Mouse (Mus musculus) cerebral cortex, adult 2 months (tissue): ENCODE measurements around the gene Phldb1.

ENCODE experiments used
- WGBS: fragments of 180-500 bp; shearing (Covaris S2); methylation state at CpG from one replicate; pipeline ENCODE4 v1.1.7; 2018; 5-methylcytosine and 5-hydroxymethylcytosine counted together

Phldb1 gene

GRCm38 (mm10) chr9:44708925-44709324 lies 26.1 kb downstream of the Phldb1 start:
- 27% methylated on average over 6 of the region's 6 CpGs for WGBS

- WGBS = 24% methylated on average over 24 of the region's 24 CpGs
Observed at GRCm38 (mm10) chr9:44708429-44708765, 26.6 kb downstream of the Phldb1 start.

- WGBS = 46% methylated on average over 28 of the region's 28 CpGs
Observed at GRCm38 (mm10) chr9:44707749-44708428, 27.1 kb downstream of the Phldb1 start.

- 79% methylated on average over 5 of the region's 5 CpGs for WGBS
Observed at GRCm38 (mm10) chr9:44699730-44700129, 35.3 kb downstream of the Phldb1 start.

- WGBS = 84% methylated on average over 10 of the region's 10 CpGs
Observed at GRCm38 (mm10) chr9:44699196-44699595, 35.8 kb downstream of the Phldb1 start.

GRCm38 (mm10) chr9:44697866-44698265 lies 37.1 kb downstream of the Phldb1 start:
- 91% methylated on average over 16 of the region's 16 CpGs for WGBS

GRCm38 (mm10) chr9:44693071-44693470 lies 41.9 kb downstream of the Phldb1 start:
- 60% methylated on average over 11 of the region's 11 CpGs for WGBS

- WGBS = 28% methylated on average over 21 of the region's 21 CpGs
Observed at GRCm38 (mm10) chr9:44691671-44692520, 43.1 kb downstream of the Phldb1 start.

GRCm38 (mm10) chr9:44690641-44691040 lies 44.4 kb downstream of the Phldb1 start:
- 45% methylated on average over 7 of the region's 7 CpGs for WGBS

GRCm38 (mm10) chr9:44688013-44688412 lies 47.0 kb downstream of the Phldb1 start:
- 88% methylated on average over 9 of the region's 9 CpGs for WGBS

GRCm38 (mm10) chr9:44686638-44687037 lies 48.4 kb downstream of the Phldb1 start:
- WGBS = 57% methylated on average over 5 of the region's 5 CpGs

GRCm38 (mm10) chr9:44685346-44686330 lies 49.4 kb downstream of the Phldb1 start:
- 38% methylated on average over 14 of the region's 14 CpGs for WGBS

- 88% methylated on average over 8 of the region's 8 CpGs for WGBS
Observed at GRCm38 (mm10) chr9:44683046-44683445, 52.0 kb downstream of the Phldb1 start.

- 75% methylated on average over 5 of the region's 5 CpGs for WGBS
Observed at GRCm38 (mm10) chr9:44679565-44679964, 55.4 kb downstream of the Phldb1 start.

- 86% methylated on average over 2 of the region's 2 CpGs for WGBS
Observed at GRCm38 (mm10) chr9:44678288-44678871, 56.6 kb downstream of the Phldb1 start.

- WGBS = 84% methylated on average over 3 of the region's 3 CpGs
Observed at GRCm38 (mm10) chr9:44673005-44673404, 62.0 kb downstream of the Phldb1 start, which contains the start of gene Treh. TSS of gene Treh (plus strand) at chr9:44673233.

GRCm38 (mm10) chr9:44672291-44672865 lies 62.6 kb downstream of the Phldb1 start:
- WGBS = 76% methylated on average over 2 of the region's 2 CpGs

GRCm38 (mm10) chr9:44671416-44671815 lies 63.6 kb downstream of the Phldb1 start:
- 85% methylated on average over 5 of the region's 5 CpGs for WGBS

GRCm38 (mm10) chr9:44663706-44664105 lies 71.3 kb downstream of the Phldb1 start:
- WGBS = 95% methylated on average over 6 of the region's 6 CpGs

- WGBS = 15% methylated on average over 26 of the region's 26 CpGs
Observed at GRCm38 (mm10) chr9:44655098-44656066, 79.6 kb downstream of the Phldb1 start.
